Mouse (Mus musculus) cerebellum, postnatal 36 days (tissue): ENCODE data around the gene Olfr1000.
"Not testable (repeated sequence)": the region's sequence is repeated elsewhere in the genome, so short reads cannot be mapped to it uniquely, and the experiment has no call there.

Experiments used
- DNase-seq, 2 experiments: peaks; one replicate each; pipeline ENCODE4 v3.0.0; 2021 to 2022; ENCODE audit warnings: mixed read lengths in 2 of 2

The Olfr1000 gene

DNA sequence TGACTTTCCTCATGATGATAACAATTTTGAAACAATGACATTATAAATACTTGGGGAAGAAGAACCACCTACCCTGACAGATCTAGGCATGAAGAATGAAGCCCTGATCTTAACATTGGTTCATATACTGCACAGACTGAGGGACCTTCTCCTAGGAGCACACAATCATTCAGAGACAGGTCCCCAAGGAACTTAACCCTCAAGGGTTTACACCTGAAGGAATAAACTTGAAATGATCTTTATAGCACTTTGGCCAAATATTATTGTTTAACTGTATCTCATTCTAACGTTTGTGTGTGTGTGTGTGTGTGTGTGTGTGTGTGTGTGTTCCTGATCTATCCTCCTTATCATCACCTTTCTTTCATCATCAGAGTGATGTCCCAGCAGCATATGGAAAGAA is at the start of gene Olfr1000:
Gene Olfr1000, minus strand, starts transcription at position 101 of the 400 bp plus-strand sequence.
- DNase-seq = no peak

GRCm38 (mm10) chr2:85650604-85651003 is 38.9 kb upstream of the Olfr1000 start, which contains the start of gene Olfr1002:
Gene Olfr1002, minus strand, starts transcription at chr2:85650704.
- DNase-seq = no peak

DNA sequence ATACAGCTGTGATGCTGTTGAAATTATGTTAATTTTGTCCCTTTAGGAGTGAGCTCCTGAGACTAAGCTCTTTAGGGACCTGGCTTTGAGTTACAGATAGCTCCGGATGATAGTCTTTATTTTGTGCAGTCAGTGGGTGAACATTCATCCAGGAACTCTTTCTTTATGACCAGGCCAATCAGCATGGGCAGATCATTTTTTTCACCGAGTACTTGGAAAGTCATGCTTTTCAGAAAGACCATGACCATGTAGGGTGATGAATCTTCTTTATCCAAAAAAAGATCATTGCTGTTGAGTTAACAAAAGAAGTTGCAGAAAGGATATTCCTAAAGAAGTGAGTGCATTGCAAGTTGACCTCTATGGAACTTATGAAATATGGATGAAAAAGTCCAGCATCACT is 23.1 kb downstream of the Olfr1000 start, which contains the start of gene Olfr998:
Gene Olfr998, plus strand, starts transcription at position 301 of the 400 bp plus-strand sequence.
- not testable (repeated sequence) for DNase-seq

DNA sequence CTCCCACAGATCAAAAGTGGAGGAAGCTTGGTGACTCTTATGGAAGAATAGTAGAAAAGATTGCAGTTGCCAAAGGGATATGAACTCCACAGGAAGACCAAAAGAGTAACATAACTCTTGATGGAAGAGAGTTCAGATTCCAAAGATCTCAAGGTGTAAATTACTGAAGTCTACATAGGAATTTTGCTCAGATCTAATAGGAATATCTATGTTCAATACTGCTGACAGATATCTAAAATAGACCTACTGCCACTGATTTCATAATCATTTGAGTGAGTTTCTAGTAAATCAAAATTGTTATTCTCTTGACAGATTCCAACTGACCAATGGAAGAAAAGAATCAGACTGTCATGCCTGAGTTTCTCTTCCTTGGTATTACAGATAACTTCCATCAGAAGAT is 32.8 kb downstream of the Olfr1000 start, which contains the start of gene Olfr996:
Gene Olfr996, plus strand, starts transcription at position 301 of the 400 bp plus-strand sequence.
- no peak for DNase-seq

- DNase-seq = peak; percentile 5 to 21
These were observed 50.5 kb downstream of the Olfr1000 start for GRCm38 (mm10) chr2:85561187-85561586.

GRCm38 (mm10) chr2:85560226-85560625 is 51.5 kb downstream of the Olfr1000 start:
- no peak for DNase-seq
